In genomic region chr13:85773848-85774247, GRCm38 (mm10) we compare ENCODE assay signal across 12 mouse cellular contexts.
DNase-seq lines count a peak whose midpoint lies in the region; ATAC-seq and TF ChIP-seq lines count a peak whose summit lies in the region.
"Had no signal": no experiment of that assay in that cellular context is flagged by ENCODE, and none has a peak within 500 bp of the region (broad histone marks: within the 10 kb centered on the region; RNA-seq: fewer than 3 reads in every experiment).

No protein-coding gene starts in this region.

- peak; percentile 87 for DNase-seq in liver, adult 2 months (ENCODE audit: extremely low read depth, low read depth, low spot score)
- no peak for DNase-seq in liver, embryonic 11.5 days (ENCODE audit: low spot score)
- DNase-seq in hindbrain, postnatal 0 days (ENCODE audit: low spot score) = peak; percentile 74
- peak; percentile 94 for DNase-seq in retina, postnatal 1 day
- DNase-seq in gastrocnemius, postnatal 10 days = no peak
- DNase-seq in left cerebral cortex, postnatal 25 days (ENCODE audit: low spot score in 2 of 2) = no peak
- DNase-seq: cerebellum, adult 8-10 months; liver, embryonic 13.5 days; lung, postnatal 4 days had no signal

- H3K4me3 ChIP-seq in liver, adult 2 months (ENCODE audit: insufficient read depth, low read depth, low read length) = no peak overlapping the region
- H3K4me3 ChIP-seq in liver, embryonic 11.5 days (ENCODE audit: low read depth, low read length) = no peak overlapping the region
- no peak overlapping the region for H3K4me3 ChIP-seq in forebrain, embryonic 13.5 days
- H3K4me3 ChIP-seq in hindbrain, postnatal 0 days (ENCODE audit: low read length) = no peak overlapping the region
- H3K4me3 ChIP-seq: erythroblast, embryonic 14.5 days; liver, embryonic 13.5 days had no signal

- H3K79me2 ChIP-seq in liver, adult 2 months (ENCODE audit: control insufficient read depth, insufficient read depth, low read length) = no peaks in the 10 kb centered on the region

- ATAC-seq in liver, embryonic 11.5 days (replicated peaks; ENCODE audit: low FRiP score) = no peak
- peak; percentile 91 for ATAC-seq in forebrain, embryonic 13.5 days
- ATAC-seq in hindbrain, postnatal 0 days = peak; percentile 88
- no peak for ATAC-seq in monocyte, adult 5-6 weeks (replicated peaks; ENCODE audit: insufficient number of reproducible peaks, low FRiP score, low TSS enrichment, poor library complexity, severe bottlenecking)

- no peak for TF ChIP-seq CTCF in liver, adult 2 months (IDR thresholded peaks at IDR 0.05; ENCODE audit: low read depth, low read length)
- TF ChIP-seq CTCF in hindbrain, postnatal 0 days (IDR thresholded peaks at IDR 0.05; ENCODE audit: low read depth) = no peak

- H3K27ac ChIP-seq in liver, adult 2 months (replicated peaks; ENCODE audit: insufficient read depth, low read depth, low read length) = no peak overlapping the region
- no peak overlapping the region for H3K27ac ChIP-seq in liver, embryonic 11.5 days (ENCODE audit: low read depth, low read length)
- H3K27ac ChIP-seq in forebrain, embryonic 13.5 days = no peak overlapping the region
- H3K27ac ChIP-seq in hindbrain, postnatal 0 days = no peak overlapping the region
- H3K27ac ChIP-seq: liver, embryonic 13.5 days had no signal

- no peak overlapping the region for H3K9ac ChIP-seq in liver, adult 2 months (ENCODE audit: low read depth, low read length)
- H3K9ac ChIP-seq in liver, embryonic 11.5 days (ENCODE audit: low read depth, low read length) = no peak overlapping the region
- no peak overlapping the region for H3K9ac ChIP-seq in forebrain, embryonic 13.5 days
- no peak overlapping the region for H3K9ac ChIP-seq in hindbrain, postnatal 0 days (replicated peaks; ENCODE audit: low read length)
- H3K9ac ChIP-seq: liver, embryonic 13.5 days had no signal

- WGBS in liver, adult 2 months = 42% methylated on average over 1 of the region's 1 CpGs
- WGBS in liver, embryonic 11.5 days = 88% methylated on average over 1 of the region's 1 CpGs
- 64% methylated on average over 1 of the region's 1 CpGs for WGBS in forebrain, embryonic 13.5 days
- 53% methylated on average over 1 of the region's 1 CpGs for WGBS in hindbrain, postnatal 0 days

- no peaks in the 10 kb centered on the region for H3K9me3 ChIP-seq in liver, embryonic 11.5 days (ENCODE audit: control insufficient read depth, low read length)
- no peaks in the 10 kb centered on the region for H3K9me3 ChIP-seq in forebrain, embryonic 13.5 days (replicated peaks)
- no peaks in the 10 kb centered on the region for H3K9me3 ChIP-seq in hindbrain, postnatal 0 days (ENCODE audit: low read length)
- H3K9me3 ChIP-seq: liver, embryonic 13.5 days had no signal

- no peak for TF ChIP-seq POLR2A in liver, adult 2 months (IDR thresholded peaks at IDR 0.05; ENCODE audit: extremely low read depth, insufficient read depth, low read length)

- no peaks in the 10 kb centered on the region for H3K27me3 ChIP-seq in liver, adult 2 months (ENCODE audit: control insufficient read depth, insufficient read depth, low read length)
- H3K27me3 ChIP-seq in liver, embryonic 11.5 days (replicated peaks; ENCODE audit: control insufficient read depth, insufficient read depth, low read length) = no peaks in the 10 kb centered on the region
- no peaks in the 10 kb centered on the region for H3K27me3 ChIP-seq in forebrain, embryonic 13.5 days
- no peaks in the 10 kb centered on the region for H3K27me3 ChIP-seq in hindbrain, postnatal 0 days (ENCODE audit: insufficient read depth, low read length)
- H3K27me3 ChIP-seq: liver, embryonic 13.5 days had no signal

- H3K36me3 ChIP-seq in liver, adult 2 months (ENCODE audit: control insufficient read depth, insufficient read depth, low read length) = no peaks in the 10 kb centered on the region
- no peaks in the 10 kb centered on the region for H3K36me3 ChIP-seq in liver, embryonic 11.5 days (ENCODE audit: control insufficient read depth, insufficient read depth, low read length)
- H3K36me3 ChIP-seq in forebrain, embryonic 13.5 days (ENCODE audit: poor library complexity, severe bottlenecking) = no peaks in the 10 kb centered on the region
- H3K36me3 ChIP-seq in hindbrain, postnatal 0 days (ENCODE audit: insufficient read depth, low read length) = no peaks in the 10 kb centered on the region
- H3K36me3 ChIP-seq: liver, embryonic 13.5 days had no signal

- intact Hi-C loops in left cerebral cortex, postnatal 25 days (cut with DNase I) = no loop called here

- H3K4me1 ChIP-seq in liver, adult 2 months (ENCODE audit: control insufficient read depth, insufficient read depth, low read length) = no peaks in the 10 kb centered on the region
- H3K4me1 ChIP-seq in liver, embryonic 11.5 days (replicated peaks; ENCODE audit: control insufficient read depth, insufficient read depth, low read length) = no peaks in the 10 kb centered on the region
- H3K4me1 ChIP-seq in forebrain, embryonic 13.5 days = peaks cover 4% of the 10 kb centered on the region; the same call in 1 of the 2 replicates
- H3K4me1 ChIP-seq in hindbrain, postnatal 0 days (ENCODE audit: insufficient read depth, low read length) = no peaks in the 10 kb centered on the region
- H3K4me1 ChIP-seq: liver, embryonic 13.5 days had no signal

- no peak overlapping the region for H3K4me2 ChIP-seq in liver, embryonic 11.5 days
- H3K4me2 ChIP-seq in forebrain, embryonic 13.5 days = no peak overlapping the region
- H3K4me2 ChIP-seq in hindbrain, postnatal 0 days (ENCODE audit: low read depth, low read length) = no peak overlapping the region
- H3K4me2 ChIP-seq: liver, embryonic 13.5 days had no signal

Comparison
In these comparisons a context has a peak if more than half of its experiments do, and no peak if none do; other contexts are left out.
1. DNase-seq: peak in liver, adult 2 months (single experiment), hindbrain, postnatal 0 days (single experiment) and retina, postnatal 1 day (single experiment); none in liver, embryonic 11.5 days (single experiment), gastrocnemius, postnatal 10 days (single experiment) and left cerebral cortex, postnatal 25 days (0 of 2).
2. ATAC-seq: peak in forebrain, embryonic 13.5 days (single experiment) and hindbrain, postnatal 0 days (single experiment); none in liver, embryonic 11.5 days (single experiment) and monocyte, adult 5-6 weeks (single experiment).